ENCODE assay signal across 7 mouse cellular contexts in the genomic region with DNA sequence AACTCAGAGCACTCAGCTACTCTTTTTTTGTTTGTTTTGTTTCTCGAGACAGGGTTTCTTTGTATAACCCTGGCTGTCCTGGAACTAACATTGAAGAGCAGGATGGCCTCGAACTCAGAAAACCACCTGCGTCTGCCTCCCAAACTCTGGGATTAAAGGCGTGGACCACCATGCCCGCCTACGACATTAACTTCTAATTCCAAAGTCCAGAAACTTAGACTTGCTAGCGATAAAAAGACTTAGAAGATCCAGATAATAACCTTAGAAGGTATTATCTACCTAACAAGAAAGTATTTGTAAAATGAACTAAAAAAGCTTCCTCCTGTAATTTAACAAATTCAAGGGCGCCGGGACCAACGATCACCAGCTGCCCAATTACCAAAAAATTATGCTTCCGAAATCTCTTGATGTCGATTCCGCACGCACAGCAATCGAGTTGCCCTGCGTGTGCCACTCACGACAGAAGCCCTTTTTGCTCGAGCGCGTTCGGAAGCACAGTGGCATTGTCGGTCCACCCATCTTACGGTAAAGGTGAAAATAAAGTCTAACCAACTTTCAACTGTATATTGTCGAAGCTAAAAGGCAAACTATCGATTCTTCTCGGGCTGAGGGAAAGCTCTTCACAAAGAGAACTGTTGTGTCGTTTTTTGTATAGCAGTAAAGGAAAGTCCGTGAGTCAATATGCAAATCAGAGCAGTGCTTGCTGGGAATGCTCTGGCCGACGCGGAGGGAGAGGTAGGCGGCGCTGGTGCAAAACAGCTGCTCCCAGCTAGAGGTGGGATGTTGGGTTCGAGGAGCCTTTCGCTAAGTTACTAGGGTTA. TPM values are rescaled to one million over a fixed set of nuclear protein-coding genes. Genes with fewer than 3 reads are reported as not detected.
DNase-seq lines count a peak whose midpoint lies in the region; ATAC-seq lines count a peak whose summit lies in the region.

No protein-coding gene starts in this region.

- no peaks in the 10 kb centered on the region for H3K4me1 ChIP-seq in embryonic facial prominence, embryonic 11.5 days (ENCODE audit: control insufficient read depth, insufficient read depth, low read length)
- H3K4me1 ChIP-seq in limb, embryonic 11.5 days (ENCODE audit: control insufficient read depth, insufficient read depth, low read length) = no peaks in the 10 kb centered on the region
- H3K4me1 ChIP-seq in midbrain, embryonic 14.5 days (ENCODE audit: control insufficient read depth, insufficient read depth, low read length) = peaks cover 10% of the 10 kb centered on the region

- no peaks in the 10 kb centered on the region for H3K36me3 ChIP-seq in embryonic facial prominence, embryonic 11.5 days (replicated peaks; ENCODE audit: control insufficient read depth, insufficient read depth, low read depth, low read length)
- no peaks in the 10 kb centered on the region for H3K36me3 ChIP-seq in limb, embryonic 11.5 days (ENCODE audit: control insufficient read depth, insufficient read depth, low read length)
- H3K36me3 ChIP-seq in midbrain, embryonic 14.5 days (ENCODE audit: control insufficient read depth, insufficient read depth, low read length) = no peaks in the 10 kb centered on the region

- peak overlapping the region; percentile 61 for H3K9ac ChIP-seq in embryonic facial prominence, embryonic 11.5 days (replicated peaks; ENCODE audit: low read length)
- peak overlapping the region; percentile 54; the same call in 1 of the 2 replicates for H3K9ac ChIP-seq in limb, embryonic 11.5 days (ENCODE audit: low read length)
- H3K9ac ChIP-seq in midbrain, embryonic 14.5 days (replicated peaks; ENCODE audit: low read length) = peak overlapping the region; percentile 66

- WGBS in embryonic facial prominence, embryonic 11.5 days = under 1% methylated on average over 35 of the region's 35 CpGs
- under 1% methylated on average over 35 of the region's 35 CpGs for WGBS in limb, embryonic 11.5 days
- under 1% methylated on average over 35 of the region's 35 CpGs for WGBS in midbrain, embryonic 14.5 days

- peak; percentile 90 for DNase-seq in adrenal gland, postnatal 14 days
- DNase-seq in embryonic facial prominence, embryonic 11.5 days (ENCODE audit: low spot score) = peak; percentile 96
- DNase-seq in heart, adult 11 months = peak; percentile 98
- DNase-seq in kidney, adult 18-20 months = peak; percentile 87
- DNase-seq in limb, embryonic 11.5 days (ENCODE audit: low spot score) = peak; percentile 91
- DNase-seq in midbrain, embryonic 14.5 days = peak; percentile 93
- DNase-seq in spleen, adult 18-20 months = peak; percentile 66 to 75

- H3K4me2 ChIP-seq in embryonic facial prominence, embryonic 11.5 days (ENCODE audit: low read depth, low read length) = peak overlapping the region; percentile 36
- peak overlapping the region; percentile 24; the same call in 1 of the 2 replicates for H3K4me2 ChIP-seq in limb, embryonic 11.5 days (ENCODE audit: low read depth, severe bottlenecking)
- peak overlapping the region; percentile 53 for H3K4me2 ChIP-seq in midbrain, embryonic 14.5 days (ENCODE audit: low read length)

- H3K27ac ChIP-seq in embryonic facial prominence, embryonic 11.5 days (replicated peaks; ENCODE audit: low read depth, low read length) = peak overlapping the region; percentile 79; the same call in 1 of the 2 replicates
- peak overlapping the region; percentile 84 for H3K27ac ChIP-seq in limb, embryonic 11.5 days (replicated peaks; ENCODE audit: low read depth, low read length)
- H3K27ac ChIP-seq in midbrain, embryonic 14.5 days (replicated peaks; ENCODE audit: low read depth, low read length) = peak overlapping the region; percentile 94

- no peaks in the 10 kb centered on the region for H3K9me3 ChIP-seq in embryonic facial prominence, embryonic 11.5 days (replicated peaks; ENCODE audit: control insufficient read depth, low read length)
- no peaks in the 10 kb centered on the region for H3K9me3 ChIP-seq in limb, embryonic 11.5 days (ENCODE audit: control insufficient read depth, low read length)
- no peaks in the 10 kb centered on the region for H3K9me3 ChIP-seq in midbrain, embryonic 14.5 days (ENCODE audit: control insufficient read depth, low read length)

- peak overlapping the region; percentile 18 for H3K4me3 ChIP-seq in embryonic facial prominence, embryonic 11.5 days (ENCODE audit: low read depth, low read length)
- H3K4me3 ChIP-seq in limb, embryonic 11.5 days (ENCODE audit: low read depth, low read length) = no peak overlapping the region; the same call in 1 of the 2 replicates
- peak overlapping the region; percentile 30 for H3K4me3 ChIP-seq in midbrain, embryonic 14.5 days (replicated peaks; ENCODE audit: low read depth, low read length)

- no peaks in the 10 kb centered on the region for H3K27me3 ChIP-seq in embryonic facial prominence, embryonic 11.5 days (ENCODE audit: control insufficient read depth, insufficient read depth, low read length)
- H3K27me3 ChIP-seq in limb, embryonic 11.5 days (ENCODE audit: control insufficient read depth, insufficient read depth, low read length) = no peaks in the 10 kb centered on the region
- H3K27me3 ChIP-seq in midbrain, embryonic 14.5 days (ENCODE audit: control insufficient read depth, insufficient read depth, low read length) = no peaks in the 10 kb centered on the region

- peak; percentile 62 for ATAC-seq in embryonic facial prominence, embryonic 11.5 days (replicated peaks; ENCODE audit: insufficient number of reproducible peaks, low FRiP score, low TSS enrichment, low read depth)
- peak; percentile 78 for ATAC-seq in limb, embryonic 11.5 days (ENCODE audit: insufficient number of reproducible peaks, low FRiP score, low TSS enrichment, low read depth)
- peak; percentile 73 for ATAC-seq in midbrain, embryonic 14.5 days (ENCODE audit: low FRiP score, low TSS enrichment)

RNA-seq across cellular contexts. Expression of a gene that starts 4.2 kb away (rescaled TPM):
- 27.3 and 31.3 TPM in 2 replicates for total RNA-seq in adrenal gland, postnatal 14 days (2021)
- polyA plus RNA-seq in embryonic facial prominence, embryonic 11.5 days (2014; fragmentation: Nextera tagmentation; extraction: Ambion mirVana) = 60.5 and 64.6 TPM in 2 replicates
- 64.4 and 66.7 TPM in 2 replicates for polyA plus RNA-seq in limb, embryonic 11.5 days (2014; fragmentation: Nextera tagmentation; extraction: Ambion mirVana)
- 45.7 and 50.6 TPM in 2 replicates for polyA plus RNA-seq in midbrain, embryonic 14.5 days (2014; fragmentation: Nextera tagmentation; extraction: Ambion mirVana)

RNA-seq across cellular contexts. Expression of a gene that starts 8.5 kb away (rescaled TPM):
- total RNA-seq in adrenal gland, postnatal 14 days (2021) = 16.2 and 17.3 TPM in 2 replicates
- 34.9 and 35.4 TPM in 2 replicates for polyA plus RNA-seq in embryonic facial prominence, embryonic 11.5 days (2014; fragmentation: Nextera tagmentation; extraction: Ambion mirVana)
- polyA plus RNA-seq in limb, embryonic 11.5 days (2014; fragmentation: Nextera tagmentation; extraction: Ambion mirVana) = 43.9 and 48.3 TPM in 2 replicates
- 31.6 and 46.5 TPM in 2 replicates for polyA plus RNA-seq in midbrain, embryonic 14.5 days (2014; fragmentation: Nextera tagmentation; extraction: Ambion mirVana)

RNA-seq across cellular contexts. Expression of a gene that starts 33.2 kb away (rescaled TPM):
- total RNA-seq in adrenal gland, postnatal 14 days (2021) = 0.93 and 3.5 TPM in 2 replicates
- polyA plus RNA-seq in embryonic facial prominence, embryonic 11.5 days (2014; fragmentation: Nextera tagmentation; extraction: Ambion mirVana) = 0.67 and 2.2 TPM in 2 replicates
- polyA plus RNA-seq in limb, embryonic 11.5 days (2014; fragmentation: Nextera tagmentation; extraction: Ambion mirVana) = 0.61 and 0.95 TPM in 2 replicates
- polyA plus RNA-seq in midbrain, embryonic 14.5 days (2014; fragmentation: Nextera tagmentation; extraction: Ambion mirVana) = 1.3 TPM in 2 replicates

RNA-seq across cellular contexts. Expression of a gene that starts 57.8 kb away (rescaled TPM):
- total RNA-seq in adrenal gland, postnatal 14 days (2021) = 48.8 and 49.5 TPM in 2 replicates
- 159 and 173 TPM in 2 replicates for polyA plus RNA-seq in embryonic facial prominence, embryonic 11.5 days (2014; fragmentation: Nextera tagmentation; extraction: Ambion mirVana)
- polyA plus RNA-seq in limb, embryonic 11.5 days (2014; fragmentation: Nextera tagmentation; extraction: Ambion mirVana) = 162 and 179 TPM in 2 replicates
- 130 and 169 TPM in 2 replicates for polyA plus RNA-seq in midbrain, embryonic 14.5 days (2014; fragmentation: Nextera tagmentation; extraction: Ambion mirVana)

RNA-seq across cellular contexts. Expression of a gene that starts 59.4 kb away (rescaled TPM):
- total RNA-seq in adrenal gland, postnatal 14 days (2021) = 33.2 and 35.3 TPM in 2 replicates
- 76.6 and 79.7 TPM in 2 replicates for polyA plus RNA-seq in embryonic facial prominence, embryonic 11.5 days (2014; fragmentation: Nextera tagmentation; extraction: Ambion mirVana)
- 81.3 and 83.6 TPM in 2 replicates for polyA plus RNA-seq in limb, embryonic 11.5 days (2014; fragmentation: Nextera tagmentation; extraction: Ambion mirVana)
- polyA plus RNA-seq in midbrain, embryonic 14.5 days (2014; fragmentation: Nextera tagmentation; extraction: Ambion mirVana) = 82.2 and 84.0 TPM in 2 replicates
